Mouse (Mus musculus) intestine, embryonic 15.5 days (tissue): ENCODE measurements around the gene Slc38a7. TPM values are rescaled to one million over a fixed set of nuclear protein-coding genes. Genes with fewer than 3 reads are reported as not detected.
"Not testable (repeated sequence)": the region's sequence is repeated elsewhere in the genome, so short reads cannot be mapped to it uniquely, and the experiment has no call there.

Experiments used
- ATAC-seq: fragments of 200-750 bp; cut with Nextera tagmentation; 2 replicates; pipeline ENCODE4 v1.8.0; 2017; ENCODE audit warnings: moderate TSS enrichment, moderate library complexity
- H3K27ac ChIP-seq: fragments of 300-500 bp; sonication (generic); 2 replicates; pipeline ENCODE4 v1.5.1; 2015; ENCODE audit warnings: mild to moderate bottlenecking, inconsistent platforms
- H3K27me3 ChIP-seq: fragments of 300-500 bp; sonication (generic); replicated peaks from 2 replicates; pipeline ENCODE4 v1.6.1; 2015; ENCODE audit warnings: inconsistent platforms
- H3K36me3 ChIP-seq: fragments of 300-500 bp; sonication (generic); 2 replicates; pipeline ENCODE4 v1.6.1; 2015; ENCODE audit warnings: inconsistent platforms
- H3K4me1 ChIP-seq: fragments of 300-500 bp; sonication (generic); replicated peaks from 2 replicates; pipeline ENCODE4 v1.6.1; 2015; ENCODE audit warnings: inconsistent platforms
- H3K4me2 ChIP-seq: fragments of 300-500 bp; sonication (generic); replicated peaks from 2 replicates; pipeline ENCODE4 v1.6.1; 2015; ENCODE audit warnings: mild to moderate bottlenecking, inconsistent platforms
- H3K4me3 ChIP-seq: fragments of 300-500 bp; sonication (generic); replicated peaks from 2 replicates; pipeline ENCODE4 v1.5.1; 2015; ENCODE audit warnings: inconsistent platforms
- H3K9ac ChIP-seq: fragments of 300-500 bp; sonication (generic); 2 replicates; pipeline ENCODE4 v1.6.1; 2015; ENCODE audit warnings: inconsistent platforms
- H3K9me3 ChIP-seq: fragments of 300-500 bp; sonication (generic); 2 replicates; pipeline ENCODE4 v1.6.1; 2016; ENCODE audit warnings: inconsistent platforms
- WGBS: fragments of 180-500 bp; shearing (Covaris S2); methylation state at CpG from one replicate; pipeline ENCODE4 v1.1.7; 2015; 5-methylcytosine and 5-hydroxymethylcytosine counted together
- polyA plus RNA-seq: library from polyadenylated mRNA; unstranded; fragments of >200 nt; fragmentation: Nextera tagmentation; extraction: Ambion mirVana; gene quantifications from 2 replicates; pipeline ENCODE4 v1.2.1, GENCODE M21; 2015

The Slc38a7 gene
- polyA plus RNA-seq, 1 experiment from 2014 or later: 20.6 TPM

GRCm38 (mm10) chr8:95879823-95880222, 26.5 kb upstream of the Slc38a7 start:
- ATAC-seq: no peak
- peaks cover 15% of the 10 kb centered on the region for H3K36me3 ChIP-seq
- H3K9ac ChIP-seq: no peak overlapping the region
- H3K27ac ChIP-seq: no peak overlapping the region
- H3K4me1 ChIP-seq: peaks cover 10% of the 10 kb centered on the region
- no peak overlapping the region for H3K4me2 ChIP-seq
- WGBS: 87% methylated on average over 4 of the region's 4 CpGs
- H3K9me3 ChIP-seq: no peaks in the 10 kb centered on the region
- H3K4me3 ChIP-seq: no peak overlapping the region
- no peaks in the 10 kb centered on the region for H3K27me3 ChIP-seq

- H3K9ac ChIP-seq: no peak overlapping the region
- 0 out of 2 replicates have a peak overlapping the region, but pooled peaks have one; percentile 11 for H3K4me2 ChIP-seq
- WGBS: 57% methylated on average over 12 of the region's 12 CpGs
- no peak overlapping the region for H3K4me3 ChIP-seq
- H3K4me1 ChIP-seq: peaks cover 6% of the 10 kb centered on the region
- peak; percentile 18; the same call in 1 of the 2 replicates for ATAC-seq
- H3K27me3 ChIP-seq: no peaks in the 10 kb centered on the region
- H3K27ac ChIP-seq: no peak overlapping the region
- H3K9me3 ChIP-seq: no peaks in the 10 kb centered on the region
- peaks cover 21% of the 10 kb centered on the region for H3K36me3 ChIP-seq
Observed at GRCm38 (mm10) chr8:95878176-95878962, 25.0 kb upstream of the Slc38a7 start.

GRCm38 (mm10) chr8:95875270-95875669, 21.9 kb upstream of the Slc38a7 start:
- no peak for ATAC-seq
- Histone ChIP-seq H3K4me2 (no peak overlapping the region), H3K4me1 (peaks cover 6% of the 10 kb centered on the region), H3K36me3 (peaks cover 38% of the 10 kb centered on the region), H3K4me3 (no peak overlapping the region), H3K9me3 (no peaks in the 10 kb centered on the region), H3K27ac (no peak overlapping the region), H3K9ac (no peak overlapping the region), H3K27me3 (no peaks in the 10 kb centered on the region)
- 94% methylated on average over 7 of the region's 7 CpGs for WGBS

- Histone ChIP-seq H3K9me3 (no peaks in the 10 kb centered on the region), H3K36me3 (peaks cover 47% of the 10 kb centered on the region), H3K27ac (no peak overlapping the region), H3K4me3 (no peak overlapping the region), H3K27me3 (no peaks in the 10 kb centered on the region), H3K9ac (no peak overlapping the region), H3K4me2 (no peak overlapping the region), H3K4me1 (no peaks in the 10 kb centered on the region)
- ATAC-seq: no peak
- WGBS: 91% methylated on average over 16 of the region's 16 CpGs
Observed at GRCm38 (mm10) chr8:95871690-95872089, 18.4 kb upstream of the Slc38a7 start.

- H3K27me3 ChIP-seq, H3K4me3 ChIP-seq, H3K4me2 ChIP-seq, H3K9me3 ChIP-seq, ATAC-seq, H3K27ac ChIP-seq, H3K9ac ChIP-seq, H3K4me1 ChIP-seq: not testable (repeated sequence)
- 97% methylated on average over 18 of the region's 18 CpGs for WGBS
- peaks cover 14% of the 10 kb centered on the region for H3K36me3 ChIP-seq
Observed at GRCm38 (mm10) chr8:95864851-95865250, 11.5 kb upstream of the Slc38a7 start.

- not testable (repeated sequence) for H3K4me3 ChIP-seq, H3K27ac ChIP-seq, H3K4me2 ChIP-seq, H3K4me1 ChIP-seq, H3K9ac ChIP-seq, H3K27me3 ChIP-seq, H3K9me3 ChIP-seq
- ATAC-seq: peak; percentile 39; the same call in 1 of the 2 replicates
- peaks cover 14% of the 10 kb centered on the region for H3K36me3 ChIP-seq
- 67% methylated on average over 11 of the region's 11 CpGs for WGBS
Observed at GRCm38 (mm10) chr8:95863761-95864440, 10.6 kb upstream of the Slc38a7 start.

GRCm38 (mm10) chr8:95854174-95854573, 835 bp upstream of the Slc38a7 start:
- H3K36me3 ChIP-seq: no peaks in the 10 kb centered on the region
- no peak overlapping the region for H3K4me2 ChIP-seq
- peaks cover 9% of the 10 kb centered on the region for H3K4me1 ChIP-seq
- H3K27me3 ChIP-seq: no peaks in the 10 kb centered on the region
- 87% methylated on average over 6 of the region's 6 CpGs for WGBS
- no peaks in the 10 kb centered on the region for H3K9me3 ChIP-seq
- ATAC-seq: no peak
- no peak overlapping the region for H3K27ac ChIP-seq
- no peak overlapping the region for H3K4me3 ChIP-seq
- no peak overlapping the region for H3K9ac ChIP-seq

- Histone ChIP-seq H3K9me3 (no peaks in the 10 kb centered on the region), H3K27me3 (no peaks in the 10 kb centered on the region), H3K4me2 (peak overlapping the region; percentile 75), H3K27ac (0 out of 2 replicates have a peak overlapping the region, but pooled peaks have one; percentile 34), H3K4me1 (peaks cover 9% of the 10 kb centered on the region), H3K36me3 (peaks cover 4% of the 10 kb centered on the region; the same call in 1 of the 2 replicates), H3K9ac (0 out of 2 replicates have a peak overlapping the region, but pooled peaks have one; percentile 63), H3K4me3 (peak overlapping the region; percentile 61)
- WGBS: 48% methylated on average over 4 of the region's 4 CpGs
- peak; percentile 75 for ATAC-seq
Observed at GRCm38 (mm10) chr8:95852290-95852689, 1.0 kb downstream of the Slc38a7 start.

GRCm38 (mm10) chr8:95850326-95850725, 3.0 kb downstream of the Slc38a7 start:
- Histone ChIP-seq H3K4me1 (peaks cover 9% of the 10 kb centered on the region), H3K27me3 (no peaks in the 10 kb centered on the region), H3K4me2 (no peak overlapping the region), H3K9me3 (no peaks in the 10 kb centered on the region), H3K36me3 (peaks cover 4% of the 10 kb centered on the region; the same call in 1 of the 2 replicates), H3K27ac (no peak overlapping the region), H3K9ac (no peak overlapping the region), H3K4me3 (no peak overlapping the region)
- WGBS: 83% methylated on average over 2 of the region's 2 CpGs
- no peak for ATAC-seq

GRCm38 (mm10) chr8:95848734-95849464, 4.4 kb downstream of the Slc38a7 start:
- Histone ChIP-seq H3K4me1 (peaks cover 9% of the 10 kb centered on the region), H3K4me2 (no peak overlapping the region), H3K4me3 (no peak overlapping the region), H3K9ac (no peak overlapping the region), H3K9me3 (no peaks in the 10 kb centered on the region), H3K27me3 (no peaks in the 10 kb centered on the region), H3K27ac (no peak overlapping the region), H3K36me3 (peaks cover 4% of the 10 kb centered on the region; the same call in 1 of the 2 replicates)
- 93% methylated on average over 19 of the region's 19 CpGs for WGBS
- ATAC-seq: no peak

GRCm38 (mm10) chr8:95848061-95848551, 5.2 kb downstream of the Slc38a7 start:
- Histone ChIP-seq H3K4me2 (no peak overlapping the region), H3K36me3 (peaks cover 4% of the 10 kb centered on the region; the same call in 1 of the 2 replicates), H3K4me3 (no peak overlapping the region), H3K9me3 (no peaks in the 10 kb centered on the region), H3K27me3 (no peaks in the 10 kb centered on the region), H3K9ac (no peak overlapping the region), H3K27ac (no peak overlapping the region), H3K4me1 (peaks cover 9% of the 10 kb centered on the region)
- no peak for ATAC-seq
- 84% methylated on average over 24 of the region's 24 CpGs for WGBS

- no peak overlapping the region for H3K9ac ChIP-seq
- no peak overlapping the region for H3K4me2 ChIP-seq
- no peak overlapping the region for H3K4me3 ChIP-seq
- no peaks in the 10 kb centered on the region for H3K4me1 ChIP-seq
- no peaks in the 10 kb centered on the region for H3K27me3 ChIP-seq
- WGBS: 85% methylated on average over 7 of the region's 7 CpGs
- H3K27ac ChIP-seq: no peak overlapping the region
- no peak for ATAC-seq
- H3K9me3 ChIP-seq: no peaks in the 10 kb centered on the region
- H3K36me3 ChIP-seq: peaks cover 7% of the 10 kb centered on the region; the same call in 1 of the 2 replicates
Observed at GRCm38 (mm10) chr8:95845026-95845425, 8.3 kb downstream of the Slc38a7 start.
